Mouse (Mus musculus) forebrain, embryonic 15.5 days (tissue): ENCODE measurements at regions not wholly inside any gene's neighbourhood (a gene's known extent, or its start where the extent isn't known, plus 50 kb on each side); places are given as distances from the start of the nearest gene placed in this dataset.

ENCODE experiments used
- ATAC-seq: fragments of 200-750 bp; cut with Nextera tagmentation; replicated peaks from 2 replicates; pipeline ENCODE4 v1.8.0; 2017; ENCODE audit warnings: mild to moderate bottlenecking, moderate TSS enrichment, moderate library complexity
- H3K27ac ChIP-seq: fragments of 300-500 bp; sonication (generic); replicated peaks from 2 replicates; pipeline ENCODE4 v1.5.1; 2015; ENCODE audit warnings: mild to moderate bottlenecking, inconsistent platforms
- H3K27me3 ChIP-seq: fragments of 300-500 bp; sonication (generic); 2 replicates; pipeline ENCODE4 v1.6.1; 2015; ENCODE audit warnings: inconsistent platforms
- H3K36me3 ChIP-seq: fragments of 300-500 bp; sonication (generic); 2 replicates; pipeline ENCODE4 v1.6.1; 2015; ENCODE audit warnings: mild to moderate bottlenecking, inconsistent platforms
- H3K4me1 ChIP-seq: fragments of 300-500 bp; sonication (generic); 2 replicates; pipeline ENCODE4 v1.6.1; 2015; ENCODE audit warnings: inconsistent platforms
- H3K4me2 ChIP-seq: fragments of 300-500 bp; sonication (generic); replicated peaks from 2 replicates; pipeline ENCODE4 v1.6.1; 2015; ENCODE audit warnings: mild to moderate bottlenecking, inconsistent platforms
- H3K4me3 ChIP-seq: fragments of 300-500 bp; sonication (generic); 2 replicates; pipeline ENCODE4 v1.5.1; 2015; ENCODE audit warnings: mild to moderate bottlenecking, inconsistent platforms
- H3K9ac ChIP-seq: fragments of 300-500 bp; sonication (generic); replicated peaks from 2 replicates; pipeline ENCODE4 v1.6.1; 2015; ENCODE audit warnings: mild to moderate bottlenecking, inconsistent platforms
- H3K9me3 ChIP-seq: fragments of 300-500 bp; sonication (generic); 2 replicates; pipeline ENCODE4 v1.6.1; 2016; ENCODE audit warnings: inconsistent platforms
- WGBS: fragments of 180-500 bp; shearing (Covaris S2); methylation state at CpG from one replicate; pipeline ENCODE4 v1.1.7; 2015; ENCODE audit warnings: mixed read lengths; 5-methylcytosine and 5-hydroxymethylcytosine counted together

- H3K4me3 ChIP-seq = no peak overlapping the region
- WGBS = 86% methylated on average over 8 of the region's 8 CpGs
- ATAC-seq = no peak
Observed at GRCm38 (mm10) chr5:90164434-90164833, 59.4 kb downstream of the Cox18 start.

DNA sequence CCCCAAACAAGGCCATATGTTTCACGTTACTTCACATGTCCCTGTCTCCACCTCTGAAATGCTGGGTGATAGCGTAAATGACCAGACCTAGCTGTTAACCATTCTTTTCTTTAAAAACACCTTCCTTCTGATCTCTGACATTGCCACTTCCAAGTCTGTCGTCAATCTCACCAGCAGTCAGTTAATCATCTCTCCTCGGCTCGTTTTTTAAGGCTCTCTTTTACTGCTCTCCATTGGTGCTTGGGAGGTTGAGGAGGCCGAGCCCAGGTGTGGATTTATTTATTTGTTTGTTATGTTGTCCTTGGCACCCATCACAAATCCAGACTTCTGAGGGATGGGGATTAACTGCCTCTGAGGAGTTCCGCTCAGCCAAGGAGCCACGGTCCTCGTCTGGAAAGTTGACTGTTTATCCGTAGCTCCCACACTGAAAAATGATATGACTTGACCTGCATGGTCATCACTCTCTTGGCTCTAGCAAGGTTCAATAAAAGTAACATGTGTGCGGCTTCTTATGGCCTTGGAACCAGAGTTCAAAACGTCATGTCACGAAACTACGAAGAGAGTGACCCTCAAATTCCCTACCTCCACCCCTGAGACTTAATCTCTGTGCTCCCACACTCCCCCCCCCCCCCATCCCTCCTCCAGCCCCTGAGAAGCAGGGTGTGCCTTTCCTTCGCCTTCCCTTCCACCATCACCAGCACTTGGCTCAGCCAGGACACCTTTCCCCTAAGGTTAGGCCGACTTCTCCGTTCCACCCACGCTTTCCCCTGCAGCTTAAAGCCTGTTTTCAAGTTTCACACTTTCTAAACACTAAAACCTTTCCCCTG, 60.6 kb downstream of the Cox18 start:
- no peak overlapping the region for H3K4me3 ChIP-seq
- 89% methylated on average over 18 of the region's 18 CpGs for WGBS

More at GRCm38 (mm10) chr5:90164434-90164833, 59.4 kb downstream of the Cox18 start:
- no peak overlapping the region for H3K27ac ChIP-seq
- H3K4me2 ChIP-seq = no peak overlapping the region
- no peaks in the 10 kb centered on the region for H3K27me3 ChIP-seq
- H3K4me1 ChIP-seq = no peaks in the 10 kb centered on the region
- no peak overlapping the region for H3K9ac ChIP-seq
- H3K9me3 ChIP-seq = no peaks in the 10 kb centered on the region
- H3K36me3 ChIP-seq = no peaks in the 10 kb centered on the region

GRCm38 (mm10) chr5:90160281-90160680, 63.5 kb downstream of the Cox18 start:
- H3K4me3 ChIP-seq = no peak overlapping the region
- H3K27me3 ChIP-seq = no peaks in the 10 kb centered on the region
- H3K4me1 ChIP-seq = no peaks in the 10 kb centered on the region
- H3K9ac ChIP-seq = no peak overlapping the region
- no peaks in the 10 kb centered on the region for H3K36me3 ChIP-seq
- no peak for ATAC-seq
- H3K27ac ChIP-seq = no peak overlapping the region
- 61% methylated on average over 4 of the region's 4 CpGs for WGBS
- H3K9me3 ChIP-seq = no peaks in the 10 kb centered on the region
- H3K4me2 ChIP-seq = no peak overlapping the region

More for the DNA sequence above, 60.6 kb downstream of the Cox18 start:
- Histone ChIP-seq H3K4me2 (no peak overlapping the region), H3K27ac (no peak overlapping the region), H3K27me3 (no peaks in the 10 kb centered on the region), H3K4me1 (no peaks in the 10 kb centered on the region), H3K9ac (no peak overlapping the region), H3K9me3 (no peaks in the 10 kb centered on the region), H3K36me3 (no peaks in the 10 kb centered on the region)
- no peak for ATAC-seq

- Histone ChIP-seq H3K27me3 (no peaks in the 10 kb centered on the region), H3K9ac (no peak overlapping the region), H3K9me3 (no peaks in the 10 kb centered on the region), H3K36me3 (no peaks in the 10 kb centered on the region), H3K27ac (no peak overlapping the region), H3K4me1 (no peaks in the 10 kb centered on the region), H3K4me3 (no peak overlapping the region), H3K4me2 (no peak overlapping the region)
- 88% methylated on average over 4 of the region's 4 CpGs for WGBS
- no peak; the same call in 1 of the 2 replicates for ATAC-seq
Observed at GRCm38 (mm10) chr5:90156522-90156921, 67.3 kb downstream of the Cox18 start.

DNA sequence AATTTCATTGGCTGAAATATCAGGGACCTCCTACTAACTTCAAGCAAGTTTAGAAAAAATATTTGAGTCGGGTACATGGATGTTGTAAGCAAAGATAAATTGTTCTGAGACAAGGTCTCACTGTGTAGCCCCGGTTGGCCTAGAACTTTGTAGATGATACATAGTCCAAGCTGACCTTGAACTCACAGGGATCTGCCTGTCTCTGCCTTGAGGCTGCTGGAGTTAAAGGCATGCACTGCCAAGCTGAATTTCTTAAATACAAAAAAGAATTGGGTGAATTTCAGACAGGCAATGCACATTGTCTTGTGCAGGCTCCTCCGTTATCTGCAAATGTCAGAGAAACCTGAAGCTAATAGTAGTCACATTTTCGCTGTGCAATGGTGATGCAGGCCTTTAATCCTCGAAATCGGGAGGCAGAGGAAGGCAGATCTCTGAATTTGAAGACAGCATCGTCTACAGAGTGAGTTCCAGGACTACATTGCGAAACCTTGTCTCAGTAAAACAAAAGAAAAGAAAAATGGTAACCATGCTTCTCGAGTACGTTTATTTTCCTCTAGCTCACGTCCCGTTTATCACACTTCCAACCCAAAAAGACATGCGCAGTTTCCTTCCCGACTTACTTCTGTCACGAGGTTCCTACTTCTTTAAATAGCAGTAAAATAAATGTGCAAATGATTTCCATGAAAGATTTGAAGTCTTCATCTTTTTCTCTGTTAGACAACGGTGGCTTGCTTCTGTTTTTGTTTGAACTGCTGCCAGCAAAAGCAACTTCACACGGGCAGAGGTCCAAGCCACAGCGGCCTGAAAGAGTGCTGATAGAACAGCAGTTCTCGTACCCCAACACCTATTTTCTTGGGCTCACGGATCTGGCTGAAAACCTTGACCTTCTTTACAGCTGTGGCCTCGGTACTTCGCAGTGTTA, 73.9 kb downstream of the Cox18 start:
- H3K4me1 ChIP-seq = no peaks in the 10 kb centered on the region
- no peak for ATAC-seq
- WGBS = 73% methylated on average over 22 of the region's 22 CpGs
- no peak overlapping the region for H3K9ac ChIP-seq
- H3K27me3 ChIP-seq = no peaks in the 10 kb centered on the region
- H3K27ac ChIP-seq = no peak overlapping the region
- no peak overlapping the region for H3K4me3 ChIP-seq
- no peaks in the 10 kb centered on the region for H3K9me3 ChIP-seq
- H3K4me2 ChIP-seq = no peak overlapping the region
- H3K36me3 ChIP-seq = no peaks in the 10 kb centered on the region

DNA sequence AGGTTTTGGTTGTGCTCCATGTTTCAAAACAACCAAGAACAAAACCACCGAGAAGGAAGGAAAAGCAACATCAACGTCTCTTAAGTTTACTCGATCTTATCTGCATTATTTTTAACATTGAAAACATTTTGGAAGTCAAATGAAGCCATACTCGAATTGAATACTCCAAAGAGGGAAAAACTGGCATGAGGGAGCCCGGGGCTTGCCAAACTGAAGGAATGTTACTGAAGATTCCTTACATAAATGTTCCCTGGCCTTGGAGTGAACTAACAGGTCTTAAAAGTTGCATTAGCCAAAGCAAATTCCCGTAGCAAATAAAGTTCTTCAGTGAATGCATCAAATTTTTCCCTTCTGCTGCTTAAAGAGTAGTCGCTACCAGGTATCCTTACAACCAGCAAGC, 87.8 kb downstream of the Cox18 start:
- Histone ChIP-seq H3K4me1 (no peaks in the 10 kb centered on the region), H3K9me3 (no peaks in the 10 kb centered on the region), H3K27ac (no peak overlapping the region), H3K4me2 (no peak overlapping the region), H3K27me3 (no peaks in the 10 kb centered on the region), H3K9ac (no peak overlapping the region), H3K4me3 (no peak overlapping the region), H3K36me3 (no peaks in the 10 kb centered on the region)
- 83% methylated on average over 7 of the region's 7 CpGs for WGBS
- ATAC-seq = no peak

DNA sequence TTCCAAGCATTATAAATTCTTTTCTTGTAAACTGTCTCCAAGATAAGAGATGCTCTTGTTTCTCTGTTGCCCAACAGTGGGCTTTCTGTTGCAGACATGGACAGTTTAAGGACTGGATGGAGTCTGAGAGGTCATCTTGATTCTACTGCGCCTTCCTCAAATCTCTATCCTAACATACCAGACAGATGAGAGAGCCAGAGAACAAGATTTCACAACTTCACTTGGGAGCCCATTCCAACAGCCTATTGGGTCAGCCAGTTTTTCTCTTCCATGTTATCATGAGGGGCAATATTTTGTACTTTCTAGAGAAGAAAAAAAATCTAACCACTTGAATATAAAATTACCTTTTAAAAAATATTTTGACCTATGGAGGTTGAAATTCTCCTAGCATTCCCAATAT, 116.8 kb downstream of the Cox18 start:
- H3K4me2 ChIP-seq = no peak overlapping the region
- ATAC-seq = no peak
- H3K4me1 ChIP-seq = no peaks in the 10 kb centered on the region
- H3K27ac ChIP-seq = no peak overlapping the region
- no peaks in the 10 kb centered on the region for H3K9me3 ChIP-seq
- H3K27me3 ChIP-seq = no peaks in the 10 kb centered on the region
- WGBS = 100% methylated on average over 1 of the region's 1 CpGs
- H3K4me3 ChIP-seq = no peak overlapping the region
- no peak overlapping the region for H3K9ac ChIP-seq
- H3K36me3 ChIP-seq = no peaks in the 10 kb centered on the region

DNA sequence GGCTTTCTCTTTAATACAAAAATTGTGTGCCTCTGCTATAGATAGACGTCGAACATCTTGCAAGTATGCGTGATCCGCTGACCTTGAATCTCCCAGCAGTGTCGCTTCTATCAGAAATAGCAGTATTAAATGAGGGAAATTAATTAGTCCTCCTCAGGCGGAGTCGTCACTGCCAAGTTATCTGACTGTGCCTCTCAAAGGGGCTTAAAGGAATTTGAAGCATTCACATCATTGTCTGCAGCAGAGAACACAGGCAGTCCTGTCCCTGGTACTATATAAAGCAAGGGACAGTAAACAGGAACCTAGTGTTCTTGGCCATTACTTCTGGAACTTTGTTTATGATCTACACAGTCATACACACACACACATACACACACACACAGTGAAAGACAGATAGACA, 119.1 kb downstream of the Cox18 start:
- Histone ChIP-seq H3K9me3 (no peaks in the 10 kb centered on the region), H3K9ac (no peak overlapping the region), H3K36me3 (no peaks in the 10 kb centered on the region), H3K27me3 (no peaks in the 10 kb centered on the region), H3K4me1 (no peaks in the 10 kb centered on the region), H3K27ac (no peak overlapping the region), H3K4me2 (no peak overlapping the region), H3K4me3 (no peak overlapping the region)
- 28% methylated on average over 7 of the region's 7 CpGs for WGBS
- no peak for ATAC-seq

GRCm38 (mm10) chr5:90088541-90088940, 135.3 kb downstream of the Cox18 start:
- Histone ChIP-seq H3K27ac (no peak overlapping the region), H3K4me2 (no peak overlapping the region), H3K36me3 (no peaks in the 10 kb centered on the region), H3K9ac (no peak overlapping the region), H3K9me3 (no peaks in the 10 kb centered on the region), H3K27me3 (no peaks in the 10 kb centered on the region), H3K4me3 (no peak overlapping the region), H3K4me1 (peaks cover 3% of the 10 kb centered on the region; the same call in 1 of the 2 replicates)
- ATAC-seq = no peak
- WGBS = 50% methylated on average over 7 of the region's 7 CpGs

- no peak overlapping the region for H3K9ac ChIP-seq
- no peak for ATAC-seq
- H3K27me3 ChIP-seq = no peaks in the 10 kb centered on the region
- no peak overlapping the region for H3K27ac ChIP-seq
- H3K4me1 ChIP-seq = peaks cover 3% of the 10 kb centered on the region; the same call in 1 of the 2 replicates
- H3K4me3 ChIP-seq = no peak overlapping the region
- H3K4me2 ChIP-seq = no peak overlapping the region
- H3K36me3 ChIP-seq = no peaks in the 10 kb centered on the region
- H3K9me3 ChIP-seq = no peaks in the 10 kb centered on the region
- 91% methylated on average over 6 of the region's 6 CpGs for WGBS
Observed at GRCm38 (mm10) chr5:90086491-90086890, 137.3 kb downstream of the Cox18 start.

DNA sequence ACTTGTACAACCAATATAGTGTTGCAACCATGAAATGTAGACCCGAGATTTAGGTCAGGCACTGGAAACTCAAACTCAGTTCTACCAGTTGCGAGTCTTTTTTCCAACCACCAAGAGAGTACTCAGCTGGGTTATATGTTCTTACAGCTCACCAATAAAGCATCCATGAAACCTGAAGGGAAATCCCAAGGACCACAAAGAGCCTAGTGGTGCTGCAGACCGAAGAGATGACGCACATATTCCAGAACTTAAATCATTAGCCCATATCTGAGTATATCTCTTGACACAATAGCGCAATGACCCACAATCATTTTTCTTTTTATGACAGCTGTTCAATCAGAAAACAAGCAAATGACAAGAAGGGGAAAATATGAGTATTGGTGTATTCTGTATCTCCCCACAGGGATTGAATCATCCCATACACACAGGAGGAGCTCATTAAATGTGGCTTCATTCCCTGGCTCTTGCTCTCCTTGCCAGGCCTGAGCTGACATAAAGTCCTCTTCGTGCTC, 146.7 kb downstream of the Cox18 start:
- no peaks in the 10 kb centered on the region for H3K9me3 ChIP-seq
- no peak for ATAC-seq
- H3K27ac ChIP-seq = no peak overlapping the region
- H3K27me3 ChIP-seq = no peaks in the 10 kb centered on the region
- H3K4me1 ChIP-seq = no peaks in the 10 kb centered on the region
- WGBS = 95% methylated on average over 6 of the region's 6 CpGs
- H3K36me3 ChIP-seq = no peaks in the 10 kb centered on the region
- no peak overlapping the region for H3K4me3 ChIP-seq
- no peak overlapping the region for H3K4me2 ChIP-seq
- no peak overlapping the region for H3K9ac ChIP-seq
